Mouse (Mus musculus): ENCODE measurements at regions not wholly inside any gene's neighbourhood (a gene's known extent, or its start where the extent isn't known, plus 50 kb on each side); places are given as distances from the start of the nearest gene placed in this dataset.
A peak's percentile ranks its signal among the peaks of the same experiment; 100 is the strongest.

- DNase-seq (ENCODE audit: low spot score in 2 of 2), result peak; percentile 71 to 81
These were observed 55.6 kb upstream of the Cep85l start for GRCm38 (mm10) chr10:53435181-53435874.

- peak in 1 of 2 experiments; percentile 20 for DNase-seq (ENCODE audit: low spot score in 2 of 2)
These were observed 54.8 kb upstream of the Cep85l start for GRCm38 (mm10) chr10:53434376-53435171.

- no peak for DNase-seq (ENCODE audit: low spot score in 2 of 2)
These were observed 53.0 kb upstream of the Cep85l start for GRCm38 (mm10) chr10:53432794-53433193.

GRCm38 (mm10) chr10:53429539-53430344 lies 50.0 kb upstream of the Cep85l start:
- DNase-seq (ENCODE audit: low spot score in 2 of 2), result no peak

Measured in urinary bladder, postnatal 36 days (tissue).